Mouse (Mus musculus): Measurements from ENCODE around the gene Uba52.

The Uba52 gene

GRCm38 (mm10) chr8:70481908-70482307 is 28.7 kb downstream of the Uba52 start:
- DNase-seq = no peak

- DNase-seq = peak; percentile 64 to 73
Measured at GRCm38 (mm10) chr8:70477269-70477982, 33.2 kb downstream of the Uba52 start.

- DNase-seq = peak; percentile 99
Measured at GRCm38 (mm10) chr8:70476333-70477268, 34.0 kb downstream of the Uba52 start, which contains the start of gene Klhl26. Gene Klhl26, minus strand, starts transcription at chr8:70476968.

GRCm38 (mm10) chr8:70471856-70472255 is 38.7 kb downstream of the Uba52 start:
- DNase-seq = no peak

- no peak for DNase-seq
Measured at GRCm38 (mm10) chr8:70469938-70470337, 40.7 kb downstream of the Uba52 start.

DNA sequence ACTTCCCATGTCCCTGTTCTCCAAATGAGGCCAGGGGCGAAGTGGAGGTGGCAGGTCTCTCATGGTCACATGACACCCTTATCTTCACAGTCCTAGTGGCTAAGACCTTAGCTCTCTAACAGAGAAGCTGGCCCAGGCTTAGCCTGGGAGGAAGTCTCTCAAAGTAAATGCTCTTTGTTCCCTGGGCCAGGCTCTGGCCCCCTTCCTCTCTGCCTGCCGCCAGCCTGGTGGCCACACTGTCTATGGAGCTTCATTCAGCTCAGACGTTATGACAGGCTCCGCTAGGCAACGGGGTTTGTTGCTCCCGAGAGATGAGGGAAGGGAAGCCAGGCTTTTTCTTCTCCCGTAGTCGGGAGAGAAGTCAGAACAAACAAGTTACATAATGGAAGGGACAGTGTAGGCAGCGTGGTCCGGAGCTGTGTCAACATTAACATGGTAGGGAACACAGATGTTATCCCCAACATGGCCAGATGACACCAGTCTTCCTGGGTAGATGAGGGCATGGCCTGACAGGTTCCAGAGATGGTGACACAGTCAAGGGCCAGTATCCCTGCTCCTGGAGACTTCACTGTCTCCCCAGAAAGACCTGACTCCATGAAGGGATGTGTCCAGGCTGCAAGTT is 41.2 kb downstream of the Uba52 start:
- no peak for DNase-seq

DNA sequence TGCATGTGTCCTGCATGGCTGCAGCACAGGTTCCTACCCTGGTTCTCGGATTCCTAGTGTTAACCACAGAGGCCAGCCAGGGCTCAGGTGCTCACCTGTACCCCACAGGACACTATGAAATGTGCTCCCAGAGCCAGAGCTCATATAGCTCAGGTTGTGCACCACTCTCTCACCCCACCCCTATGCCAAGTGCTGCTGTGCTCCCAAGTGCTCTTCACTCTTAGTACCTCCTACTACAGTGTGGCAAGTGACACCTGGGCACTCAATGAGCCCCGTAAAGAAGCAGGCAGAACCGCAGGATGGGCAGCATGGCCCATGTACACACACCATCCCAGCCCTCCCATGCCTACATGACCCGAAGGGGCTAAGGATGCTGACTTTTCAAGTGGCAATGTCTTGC is 41.9 kb downstream of the Uba52 start:
- DNase-seq = no peak

- no peak for DNase-seq
Measured at GRCm38 (mm10) chr8:70467907-70468306, 42.7 kb downstream of the Uba52 start.

DNA sequence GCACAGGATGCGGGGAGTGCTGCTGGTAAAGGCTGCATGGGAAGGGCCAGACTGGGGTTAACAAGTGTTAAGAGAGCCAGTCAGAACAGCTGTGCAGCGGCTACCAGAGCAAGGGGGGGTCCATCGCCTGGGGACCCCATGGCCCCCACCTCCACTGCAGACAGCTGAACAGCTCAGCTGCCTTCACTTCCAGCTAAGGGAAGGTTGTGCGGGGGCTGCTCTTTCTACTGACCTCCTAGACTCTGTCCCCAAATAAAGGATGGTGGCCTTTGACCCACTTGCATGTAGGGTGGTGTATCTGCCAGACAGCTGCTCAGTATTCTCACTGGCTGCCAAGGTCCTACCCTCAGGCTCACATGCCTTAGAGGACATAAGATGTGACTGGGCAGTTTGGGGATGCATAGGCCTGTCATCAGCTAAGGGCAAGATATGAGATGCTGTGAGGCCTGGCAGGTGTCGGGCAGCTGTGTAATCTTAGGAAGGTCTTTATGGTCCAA is 43.3 kb downstream of the Uba52 start:
- peak in 1 of 2 experiments; percentile 38 for DNase-seq

GRCm38 (mm10) chr8:70466771-70467170 is 43.8 kb downstream of the Uba52 start:
- DNase-seq = peak; percentile 58 to 65

DNA sequence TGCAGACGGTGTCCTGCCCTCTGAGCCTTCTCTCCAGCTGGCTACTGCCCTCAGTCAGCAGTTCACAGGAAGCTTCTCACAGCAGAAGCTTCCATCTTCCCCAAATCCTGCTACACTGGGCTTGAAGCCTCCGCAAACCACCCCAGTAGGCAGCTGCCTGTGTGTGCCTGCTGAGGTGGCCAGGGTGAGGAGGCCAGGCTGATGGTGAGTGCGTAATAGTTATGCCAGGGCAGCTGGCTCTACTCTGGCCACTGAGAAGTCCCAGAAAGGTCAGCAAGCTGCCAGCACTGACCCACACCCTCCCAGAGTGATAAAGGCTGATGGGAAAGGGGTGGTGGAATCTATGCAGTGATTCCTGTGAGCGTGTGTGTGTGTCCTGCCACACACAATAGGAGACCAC is 44.3 kb downstream of the Uba52 start:
- no peak for DNase-seq

- DNase-seq = no peak
Measured at GRCm38 (mm10) chr8:70465701-70466100, 44.9 kb downstream of the Uba52 start.

GRCm38 (mm10) chr8:70464162-70464561 is 46.4 kb downstream of the Uba52 start:
- DNase-seq = no peak

GRCm38 (mm10) chr8:70463306-70463705 is 47.3 kb downstream of the Uba52 start:
- DNase-seq = no peak

DNA sequence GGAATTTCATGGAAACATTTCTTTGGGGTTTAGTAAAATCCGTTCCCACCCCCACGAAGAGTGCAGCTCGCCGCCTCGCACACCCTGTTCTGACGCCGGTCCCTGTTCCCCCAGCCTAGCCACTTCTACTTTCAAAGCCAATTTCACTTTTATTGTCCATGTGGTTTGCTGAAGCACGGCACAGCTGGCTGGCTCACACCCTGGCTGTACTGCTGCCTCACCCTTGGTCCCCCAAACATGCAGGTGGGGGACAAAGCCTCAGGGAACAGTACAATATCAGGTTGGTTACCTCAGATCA is 48.1 kb downstream of the Uba52 start:
- no peak for DNase-seq

DNA sequence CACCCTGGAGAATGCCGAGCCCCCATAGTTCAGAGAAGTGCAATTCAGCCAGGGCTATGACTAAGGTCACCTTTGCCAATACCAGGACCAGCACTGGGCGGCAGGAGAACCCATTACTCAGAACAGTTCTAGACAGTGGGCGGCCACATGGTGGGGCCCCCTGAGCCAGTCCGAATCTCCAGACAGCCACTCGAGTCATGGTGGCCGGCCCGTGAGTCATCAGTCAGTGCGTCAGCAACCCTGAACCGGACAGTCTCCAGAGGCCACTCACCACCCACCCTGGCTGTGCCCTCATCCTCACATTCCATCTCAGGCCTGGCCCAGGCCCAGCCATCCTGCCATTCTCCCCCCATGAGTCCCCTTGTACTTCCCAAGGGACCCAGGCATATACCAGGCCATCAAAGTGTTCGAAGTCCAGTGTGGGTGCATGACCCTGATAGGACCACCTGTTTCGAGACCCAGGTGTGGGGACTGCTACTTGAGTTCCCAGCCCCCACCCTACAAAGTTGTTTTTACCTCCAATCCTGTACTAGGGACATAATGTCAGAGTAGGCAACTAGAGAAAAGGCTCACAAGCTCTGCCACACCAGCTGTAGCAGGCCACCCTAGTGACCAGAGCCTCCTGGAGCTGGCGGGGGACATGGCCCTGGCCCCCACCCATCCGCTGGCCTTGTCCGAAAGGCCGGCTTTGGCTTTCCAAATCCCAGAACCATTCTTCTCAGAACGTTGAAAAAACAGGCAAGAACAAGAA is 48.7 kb downstream of the Uba52 start:
- no peak for DNase-seq

DNA sequence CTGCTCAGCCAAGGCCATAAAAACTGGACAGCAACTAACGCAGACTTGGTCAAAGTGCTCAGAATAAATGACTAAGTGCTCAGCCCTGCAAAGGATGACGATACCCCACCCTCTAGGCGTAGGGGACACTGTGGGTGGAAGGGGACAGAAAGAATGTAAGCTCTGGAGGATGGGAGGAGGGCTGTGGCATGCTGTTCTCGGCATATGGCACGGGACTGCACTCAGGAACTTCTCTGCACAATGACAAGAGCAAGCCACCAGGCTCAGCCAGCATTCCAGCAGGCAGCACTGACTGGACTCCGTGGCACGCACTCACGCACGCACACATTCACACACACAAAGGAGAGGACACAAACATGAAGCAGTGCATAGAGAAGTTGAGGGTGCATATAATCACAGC is 50.0 kb downstream of the Uba52 start:
- DNase-seq = no peak

GRCm38 (mm10) chr8:70460199-70460598 is 50.4 kb downstream of the Uba52 start:
- no peak for DNase-seq

GRCm38 (mm10) chr8:70459636-70460035 is 51.0 kb downstream of the Uba52 start:
- no peak for DNase-seq

DNA sequence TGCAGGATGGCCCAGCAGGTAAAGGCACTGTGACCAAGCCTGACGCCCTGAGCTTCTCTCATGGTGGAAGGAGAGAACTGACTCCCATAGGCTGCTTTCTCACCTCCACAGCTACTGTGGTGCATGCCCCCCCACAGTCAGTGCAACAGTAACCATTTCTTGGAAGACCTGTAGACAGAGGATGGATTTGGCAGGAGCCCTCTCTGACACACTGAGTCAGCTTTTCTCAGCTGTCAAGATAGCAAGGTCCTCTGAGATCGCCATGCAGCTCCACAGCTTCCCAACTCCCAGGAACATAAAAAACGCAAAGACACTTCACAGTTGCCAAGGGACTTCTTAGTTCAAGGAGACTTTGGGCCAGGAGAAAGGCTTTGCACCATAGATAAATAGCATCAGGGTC is 52.1 kb downstream of the Uba52 start:
- no peak for DNase-seq
